Mouse (Mus musculus) embryonic facial prominence, embryonic 11.5 days (tissue): ENCODE results near the gene Rcor1. TPM values are rescaled to one million over a fixed set of nuclear protein-coding genes. Genes with fewer than 3 reads are reported as not detected.
A peak's percentile ranks its signal among the peaks of the same experiment; 100 is the strongest.

Experiments used
- ATAC-seq: fragments of 200-750 bp; cut with Nextera tagmentation; replicated peaks from 2 replicates; pipeline ENCODE4 v1.8.0; 2017; ENCODE audit warnings: low read depth; ENCODE audit not compliant: insufficient number of reproducible peaks, low FRiP score, low TSS enrichment
- DNase-seq: peaks from one replicate; pipeline ENCODE4 v3.0.0-alpha.2; 2015; ENCODE audit warnings: low spot score
- H3K27ac ChIP-seq: fragments of 300-500 bp; sonication (generic); replicated peaks from 2 replicates; pipeline ENCODE4 v1.5.1; 2014; ENCODE audit warnings: mild to moderate bottlenecking, low read depth, low read length, control low read depth
- H3K27me3 ChIP-seq: fragments of 300-500 bp; sonication (generic); 2 replicates; pipeline ENCODE4 v1.6.1; 2014; ENCODE audit warnings: mild to moderate bottlenecking, low read length, moderate library complexity, mixed read lengths; ENCODE audit not compliant: control insufficient read depth, insufficient read depth
- H3K36me3 ChIP-seq: fragments of 300-500 bp; sonication (generic); replicated peaks from 2 replicates; pipeline ENCODE4 v1.6.1; 2014; ENCODE audit warnings: low read depth, mild to moderate bottlenecking, low read length, moderate library complexity, mixed read lengths; ENCODE audit not compliant: control insufficient read depth, insufficient read depth
- H3K4me1 ChIP-seq: fragments of 300-500 bp; sonication (generic); 2 replicates; pipeline ENCODE4 v1.6.1; 2014; ENCODE audit warnings: low read length, mixed read lengths; ENCODE audit not compliant: control insufficient read depth, insufficient read depth
- H3K4me2 ChIP-seq: fragments of 300-500 bp; sonication (generic); 2 replicates; pipeline ENCODE4 v1.6.1; 2014; ENCODE audit warnings: low read depth, mild to moderate bottlenecking, control low read depth, low read length, moderate library complexity
- H3K4me3 ChIP-seq: fragments of 300-500 bp; sonication (generic); 2 replicates; pipeline ENCODE4 v1.5.1; 2014; ENCODE audit warnings: low read depth, low read length, control low read depth
- H3K9ac ChIP-seq: fragments of 300-500 bp; sonication (generic); replicated peaks from 2 replicates; pipeline ENCODE4 v1.6.1; 2014; ENCODE audit warnings: mild to moderate bottlenecking, control low read depth, low read length
- H3K9me3 ChIP-seq: fragments of 300-500 bp; sonication (generic); replicated peaks from 2 replicates; pipeline ENCODE4 v1.6.1; 2016; ENCODE audit warnings: mild to moderate bottlenecking, low read length, inconsistent platforms, mixed read lengths; ENCODE audit not compliant: control insufficient read depth
- WGBS: fragments of 180-500 bp; shearing (Covaris S2); extraction: QIAGEN DNeasy Blood & Tissue Kit; methylation state at CpG from one replicate; pipeline ENCODE4 v1.1.7; 2014; 5-methylcytosine and 5-hydroxymethylcytosine counted together
- polyA plus RNA-seq: library from polyadenylated mRNA; unstranded; fragments of >200 nt; fragmentation: Nextera tagmentation; extraction: Ambion mirVana; gene quantifications from 2 replicates; pipeline ENCODE4 v1.2.1, GENCODE M21; 2014

Rcor1 gene
- polyA plus RNA-seq, 1 experiment from 2014 or later = 16.9 TPM

DNA sequence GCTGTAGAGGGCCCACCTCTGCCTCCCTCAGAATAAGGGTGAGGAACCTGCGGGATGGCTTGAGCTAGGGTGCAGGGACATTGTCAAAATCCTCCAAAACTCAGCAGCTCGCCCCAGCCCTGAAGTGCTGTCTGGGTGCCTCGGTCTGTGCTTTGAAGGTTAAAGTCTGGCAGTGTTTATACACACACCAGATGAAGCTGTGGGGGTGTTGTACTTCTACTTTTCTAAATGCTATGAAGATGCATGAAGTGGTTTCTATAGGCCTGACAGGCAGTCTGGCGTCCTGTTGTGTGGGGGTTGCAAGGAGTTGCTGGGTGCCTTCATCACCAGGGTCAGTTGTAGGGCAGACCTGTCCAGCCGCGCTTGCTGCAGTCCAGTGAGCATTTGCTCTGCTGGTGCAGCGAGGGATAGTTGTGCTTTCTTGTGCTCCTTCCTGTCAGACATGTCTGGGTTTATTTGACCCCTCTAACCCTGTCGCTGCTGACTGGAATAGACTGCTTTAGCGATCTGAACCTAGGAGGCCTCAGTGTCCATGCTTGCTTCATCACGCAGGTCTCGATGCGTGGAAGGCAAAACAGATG, 37.3 kb downstream of the Rcor1 start:
- no peak overlapping the region for H3K27ac ChIP-seq
- DNase-seq = no peak

DNA sequence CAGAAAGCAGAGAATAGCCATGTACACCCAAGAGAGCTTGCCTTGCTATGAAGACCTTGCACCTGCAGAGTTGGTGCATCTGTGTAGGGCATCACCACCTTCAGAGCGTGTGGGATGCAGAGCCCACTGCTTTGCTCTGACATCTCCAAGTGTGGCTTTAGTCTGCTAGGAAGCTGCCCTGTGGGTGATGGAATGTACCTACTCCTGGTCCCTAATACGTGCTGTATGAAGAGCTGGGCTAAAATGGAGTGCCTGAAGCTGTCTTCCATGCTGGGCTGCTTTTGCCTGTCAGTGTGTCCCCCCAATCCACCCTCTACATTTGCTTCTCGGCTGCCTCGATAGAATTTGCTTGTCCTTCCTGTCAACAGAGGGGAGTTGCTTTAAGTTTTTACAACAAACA, 46.4 kb downstream of the Rcor1 start:
- Histone ChIP-seq H3K27me3 (no peaks in the 10 kb centered on the region), H3K36me3 (no peaks in the 10 kb centered on the region), H3K4me1 (no peaks in the 10 kb centered on the region), H3K9ac (no peak overlapping the region), H3K27ac (no peak overlapping the region), H3K4me2 (no peak overlapping the region), H3K4me3 (no peak overlapping the region), H3K9me3 (no peaks in the 10 kb centered on the region)
- 88% methylated on average over 4 of the region's 4 CpGs for WGBS
- DNase-seq (no peak), ATAC-seq (no peak)

More for the DNA sequence above, 37.3 kb downstream of the Rcor1 start:
- no peaks in the 10 kb centered on the region for H3K4me1 ChIP-seq
- H3K4me3 ChIP-seq = no peak overlapping the region
- WGBS = 51% methylated on average over 12 of the region's 12 CpGs
- no peak overlapping the region; the same call in 1 of the 2 replicates for H3K9ac ChIP-seq
- no peak overlapping the region for H3K4me2 ChIP-seq
- no peaks in the 10 kb centered on the region for H3K36me3 ChIP-seq
- no peaks in the 10 kb centered on the region for H3K27me3 ChIP-seq
- no peaks in the 10 kb centered on the region for H3K9me3 ChIP-seq
- ATAC-seq = no peak

DNA sequence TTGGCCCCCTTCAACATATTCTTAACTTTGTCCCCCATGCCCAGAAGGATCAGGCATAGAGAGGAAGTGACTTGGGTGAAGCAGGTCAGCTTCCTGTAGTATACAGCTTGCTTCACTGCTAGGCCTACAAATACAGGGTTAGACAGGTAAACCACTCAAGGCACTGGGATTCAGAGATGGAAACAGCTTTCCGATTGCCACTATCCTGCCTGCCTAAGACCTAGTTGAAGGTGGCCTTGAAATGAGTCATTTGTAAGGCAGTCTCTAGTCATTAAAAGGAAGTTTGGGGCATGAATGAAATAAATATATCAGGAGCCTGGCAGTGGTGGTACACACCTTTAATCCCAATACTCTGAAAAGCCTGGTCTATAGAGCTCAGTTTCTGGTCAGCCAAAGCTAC, 47.9 kb downstream of the Rcor1 start:
- Histone ChIP-seq H3K27me3 (no peaks in the 10 kb centered on the region), H3K4me3 (no peak overlapping the region), H3K9me3 (no peaks in the 10 kb centered on the region), H3K4me1 (no peaks in the 10 kb centered on the region), H3K4me2 (no peak overlapping the region), H3K9ac (no peak overlapping the region), H3K27ac (no peak overlapping the region), H3K36me3 (no peaks in the 10 kb centered on the region)
- 93% methylated on average over 1 of the region's 1 CpGs for WGBS
- no peak for DNase-seq
- no peak for ATAC-seq

DNA sequence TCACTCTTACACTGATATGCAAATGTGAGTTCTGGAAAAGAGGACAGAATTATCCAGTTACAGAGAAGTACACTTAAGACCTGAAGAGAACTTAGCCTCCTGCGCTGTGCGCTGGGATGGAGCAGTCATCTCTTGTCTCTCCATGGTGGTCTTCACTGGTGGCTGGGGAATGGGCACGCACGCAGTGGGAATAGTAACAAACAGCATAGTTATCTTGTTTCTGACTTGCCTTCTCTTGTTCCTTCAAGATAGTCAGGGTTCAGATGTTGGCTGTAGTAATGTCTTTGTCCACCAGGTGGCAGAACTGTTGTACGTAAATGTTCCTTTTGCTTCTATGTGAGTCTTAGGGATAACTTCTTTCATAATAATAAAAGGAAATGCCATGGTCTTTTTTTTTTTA, 49.0 kb downstream of the Rcor1 start:
- no peak for ATAC-seq
- no peak overlapping the region for H3K4me2 ChIP-seq
- H3K9ac ChIP-seq = no peak overlapping the region
- 25% methylated on average over 5 of the region's 5 CpGs for WGBS
- no peaks in the 10 kb centered on the region for H3K4me1 ChIP-seq
- DNase-seq = peak; percentile 89
- no peaks in the 10 kb centered on the region for H3K27me3 ChIP-seq
- H3K36me3 ChIP-seq = no peaks in the 10 kb centered on the region
- no peaks in the 10 kb centered on the region for H3K9me3 ChIP-seq
- H3K27ac ChIP-seq = no peak overlapping the region
- H3K4me3 ChIP-seq = no peak overlapping the region

DNA sequence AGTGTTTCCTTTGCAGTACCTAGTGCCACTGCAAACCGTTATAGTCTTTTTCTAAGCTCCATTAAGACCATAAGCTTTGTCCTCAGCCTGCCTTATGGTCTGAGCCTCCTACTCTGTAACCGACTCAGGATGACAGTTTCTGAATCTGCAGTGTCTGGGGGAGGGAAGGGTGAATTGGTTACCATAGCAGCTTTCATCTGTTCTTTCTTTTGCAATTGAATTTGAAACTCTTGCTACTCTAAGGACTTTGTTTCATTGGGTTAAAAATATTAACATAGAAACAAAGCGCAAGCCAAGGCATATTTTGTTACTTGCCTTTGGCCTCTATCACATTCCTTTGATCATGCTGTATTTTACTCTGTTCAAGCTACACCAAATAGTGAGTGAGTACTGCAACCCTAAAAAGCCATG, 49.6 kb downstream of the Rcor1 start:
- no peak overlapping the region for H3K9ac ChIP-seq
- no peak overlapping the region for H3K4me2 ChIP-seq
- no peak overlapping the region for H3K4me3 ChIP-seq
- no peaks in the 10 kb centered on the region for H3K9me3 ChIP-seq
- H3K36me3 ChIP-seq = no peaks in the 10 kb centered on the region
- no peaks in the 10 kb centered on the region for H3K4me1 ChIP-seq
- no peaks in the 10 kb centered on the region for H3K27me3 ChIP-seq
- no peak overlapping the region for H3K27ac ChIP-seq
- no peak for ATAC-seq
- WGBS = 74% methylated on average over 3 of the region's 3 CpGs
- no peak for DNase-seq

DNA sequence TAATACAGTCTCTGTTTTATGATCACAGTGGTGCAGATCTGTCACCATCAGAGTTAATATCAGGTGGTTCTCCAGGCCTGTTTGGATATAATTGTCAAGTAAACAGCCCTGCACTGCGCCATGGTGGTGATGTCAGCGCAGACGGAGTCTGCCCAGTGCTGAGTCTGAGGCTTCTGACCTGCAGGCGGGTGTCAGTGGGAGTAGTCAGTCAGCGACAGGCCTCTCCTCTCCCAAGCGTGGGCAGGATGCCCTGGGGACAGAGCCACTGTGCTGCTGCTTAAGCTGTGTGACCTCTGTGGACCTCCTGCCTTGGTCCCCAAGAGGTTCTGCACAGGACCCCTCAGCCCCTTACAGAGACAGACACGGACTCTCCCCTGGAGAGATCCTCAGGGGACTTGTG, 50.0 kb downstream of the Rcor1 start:
- no peaks in the 10 kb centered on the region for H3K4me1 ChIP-seq
- H3K9me3 ChIP-seq = no peaks in the 10 kb centered on the region
- H3K36me3 ChIP-seq = no peaks in the 10 kb centered on the region
- DNase-seq = no peak
- H3K27ac ChIP-seq = no peak overlapping the region
- no peaks in the 10 kb centered on the region for H3K27me3 ChIP-seq
- ATAC-seq = peak; percentile 52
- 61% methylated on average over 7 of the region's 7 CpGs for WGBS
- no peak overlapping the region for H3K4me2 ChIP-seq
- H3K9ac ChIP-seq = no peak overlapping the region
- no peak overlapping the region for H3K4me3 ChIP-seq

DNA sequence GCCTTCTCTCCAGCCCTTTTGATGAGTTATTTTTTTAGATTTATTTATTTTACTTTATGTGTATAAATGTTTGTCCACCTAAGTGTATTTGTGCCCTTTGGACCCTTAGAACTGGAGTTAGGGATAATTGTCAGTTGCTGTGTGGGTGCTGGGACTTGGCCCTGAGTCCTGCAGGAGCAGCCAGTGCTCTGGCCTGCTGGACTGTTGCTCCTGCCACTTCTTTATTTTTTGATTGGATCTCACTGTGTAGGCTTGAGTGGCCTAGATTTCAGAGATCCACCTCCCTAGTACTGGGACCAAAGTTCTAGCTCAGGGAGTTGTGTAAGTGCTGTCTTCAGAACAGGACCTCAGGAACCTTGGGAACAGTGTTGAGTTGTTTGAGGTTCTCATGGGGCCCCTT, 51.6 kb downstream of the Rcor1 start:
- Histone ChIP-seq H3K4me2 (no peak overlapping the region), H3K27ac (no peak overlapping the region), H3K4me1 (no peaks in the 10 kb centered on the region), H3K4me3 (no peak overlapping the region), H3K27me3 (no peaks in the 10 kb centered on the region), H3K9ac (no peak overlapping the region), H3K9me3 (no peaks in the 10 kb centered on the region), H3K36me3 (no peaks in the 10 kb centered on the region)
- no peak for DNase-seq
- no peak for ATAC-seq

- H3K4me1 ChIP-seq = no peaks in the 10 kb centered on the region
- 84% methylated on average over 10 of the region's 10 CpGs for WGBS
- DNase-seq = no peak
- H3K9me3 ChIP-seq = no peaks in the 10 kb centered on the region
- no peak overlapping the region for H3K9ac ChIP-seq
- no peaks in the 10 kb centered on the region for H3K27me3 ChIP-seq
- H3K4me2 ChIP-seq = no peak overlapping the region
- ATAC-seq = no peak
- no peaks in the 10 kb centered on the region; the same call in 1 of the 2 replicates for H3K36me3 ChIP-seq
- no peak overlapping the region for H3K27ac ChIP-seq
- H3K4me3 ChIP-seq = no peak overlapping the region
These were observed 52.8 kb downstream of the Rcor1 start for GRCm38 (mm10) chr12:111091981-111092380.
